8 mouse cellular contexts compared by ENCODE assay signal in the genomic region with DNA sequence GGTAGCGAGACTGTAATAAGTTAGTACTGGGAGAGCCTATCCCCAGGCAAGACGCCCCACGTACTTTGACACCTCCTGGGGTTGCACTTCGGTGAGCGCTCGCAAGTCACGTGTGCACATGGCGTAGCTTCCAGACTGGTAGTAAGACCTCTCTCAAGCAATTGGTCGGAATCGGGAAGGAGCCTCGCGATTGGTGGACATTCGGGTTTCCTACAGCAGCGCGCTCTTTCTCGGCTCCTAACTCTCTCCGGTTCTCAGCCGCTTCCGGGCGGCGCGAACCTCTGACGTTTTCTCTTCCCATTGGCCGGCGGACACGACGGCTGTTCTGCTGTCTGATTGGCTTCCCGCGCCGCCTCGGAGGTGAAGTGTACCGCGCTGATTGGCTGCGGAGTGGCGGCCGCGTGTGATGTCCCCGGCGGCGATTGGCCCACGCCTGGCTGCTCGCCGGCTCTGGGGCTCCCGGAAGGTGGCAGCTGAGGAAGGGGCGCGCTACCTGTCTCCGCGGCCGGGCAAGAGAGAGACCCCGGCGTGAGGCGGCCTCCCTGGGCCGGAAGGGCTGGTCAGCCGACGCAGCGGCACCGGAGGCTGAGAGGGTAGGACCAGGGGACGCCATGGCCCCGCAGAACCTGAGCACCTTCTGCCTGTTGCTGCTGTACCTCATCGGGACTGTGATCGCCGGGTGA. TPM values are rescaled to one million over a fixed set of nuclear protein-coding genes. Genes with fewer than 3 reads are reported as not detected.
DNase-seq lines count a peak whose midpoint lies in the region; ATAC-seq lines count a peak whose summit lies in the region.

A gene (minus strand): TSS at position 239 of the 683 bp plus-strand sequence.
A gene (plus strand): TSS at position 415 of the 683 bp plus-strand sequence.

- H3K4me1 ChIP-seq in heart, embryonic 14.5 days (ENCODE audit: control insufficient read depth in 2 of 2, insufficient read depth in 2 of 2, low read length in 2 of 2): peaks cover 6 to 12% of the 10 kb centered on the region in 2 experiments
- peaks cover 53% of the 10 kb centered on the region for H3K4me1 ChIP-seq in liver, embryonic 13.5 days (replicated peaks)
- peaks cover 10% of the 10 kb centered on the region for H3K4me1 ChIP-seq in stomach, embryonic 16.5 days (ENCODE audit: control insufficient read depth, insufficient read depth, low read length)

- peak within 1 kb of the TSS; percentile 93 for H3K4me2 ChIP-seq in heart, embryonic 14.5 days (ENCODE audit: low read length)
- peak within 1 kb of the TSS; percentile 87 for H3K4me2 ChIP-seq in liver, embryonic 13.5 days
- peak within 1 kb of the TSS; percentile 88 for H3K4me2 ChIP-seq in stomach, embryonic 16.5 days (ENCODE audit: low read depth, low read length)

- H3K9ac ChIP-seq in heart, embryonic 14.5 days (ENCODE audit: low read length): peak within 1 kb of the TSS; percentile 94
- H3K9ac ChIP-seq in liver, embryonic 13.5 days: peak within 1 kb of the TSS; percentile 96
- H3K9ac ChIP-seq in stomach, embryonic 16.5 days (ENCODE audit: low read length): peak within 1 kb of the TSS; percentile 94

- ATAC-seq in CD4-positive, CD25-positive, alpha-beta regulatory T cell, adult 4 months: peak; percentile 91
- peak; percentile 98 for ATAC-seq in heart, embryonic 14.5 days (ENCODE audit: insufficient number of reproducible peaks, insufficient read depth, low FRiP score, low read depth)
- peak; percentile 96 for ATAC-seq in liver, embryonic 13.5 days (ENCODE audit: low read depth)
- ATAC-seq in stomach, embryonic 16.5 days (ENCODE audit: insufficient read depth, low FRiP score): peak; percentile 99

- peaks cover 12% of the 10 kb centered on the region for H3K36me3 ChIP-seq in heart, embryonic 14.5 days (ENCODE audit: control insufficient read depth, insufficient read depth, low read length)
- H3K36me3 ChIP-seq in liver, embryonic 13.5 days: peaks cover 40% of the 10 kb centered on the region
- H3K36me3 ChIP-seq in stomach, embryonic 16.5 days (ENCODE audit: control insufficient read depth, insufficient read depth, low read length): no peaks in the 10 kb centered on the region

- under 1% methylated on average over 62 of the region's 62 CpGs for WGBS in heart, embryonic 14.5 days
- WGBS in liver, embryonic 13.5 days (ENCODE audit: insufficient replicate concordance): 0% methylated on average over 62 of the region's 62 CpGs
- under 1% methylated on average over 62 of the region's 62 CpGs for WGBS in stomach, embryonic 16.5 days

- H3K27ac ChIP-seq in heart, embryonic 14.5 days (replicated peaks in 1 of 2; ENCODE audit: control insufficient read depth in 1 of 2, insufficient read depth in 1 of 2, low read depth in 2 of 2, low read length in 2 of 2): peak within 1 kb of the TSS; percentile 86 to 90
- H3K27ac ChIP-seq in liver, embryonic 13.5 days: peak within 1 kb of the TSS; percentile 96
- H3K27ac ChIP-seq in stomach, embryonic 16.5 days (ENCODE audit: low read length): peak within 1 kb of the TSS; percentile 86

- H3K9me3 ChIP-seq in heart, embryonic 14.5 days (ENCODE audit: control insufficient read depth, low read length): no peaks in the 10 kb centered on the region
- H3K9me3 ChIP-seq in liver, embryonic 13.5 days (replicated peaks): no peaks in the 10 kb centered on the region
- H3K9me3 ChIP-seq in stomach, embryonic 16.5 days (replicated peaks; ENCODE audit: control insufficient read depth, low read length): no peaks in the 10 kb centered on the region

- DNase-seq in c-Kit-negative CD71-positive TER-119-positive erythroid progenitor cells, embryonic 14.5 days (ENCODE audit: low read depth, low spot score): peak; percentile 97
- DNase-seq in fibroblast of lung, adult 2 months (ENCODE audit: low read depth): peak; percentile 99
- DNase-seq in kidney, postnatal 14 days: peak; percentile 99
- DNase-seq in liver, embryonic 13.5 days: peak; percentile 98
- DNase-seq in neural tube, embryonic 10.5 days (ENCODE audit: extremely low spot score, low spot score): peak; percentile 97

- H3K4me3 ChIP-seq in heart, embryonic 14.5 days (ENCODE audit: control insufficient read depth in 1 of 2, insufficient read depth in 1 of 2, low read depth in 1 of 2, low read length in 2 of 2): peak within 1 kb of the TSS; percentile 95 to 100
- peak within 1 kb of the TSS; percentile 100 for H3K4me3 ChIP-seq in liver, embryonic 13.5 days (replicated peaks)
- peak within 1 kb of the TSS; percentile 97 for H3K4me3 ChIP-seq in stomach, embryonic 16.5 days (replicated peaks; ENCODE audit: low read length)

- no peaks in the 10 kb centered on the region for H3K27me3 ChIP-seq in heart, embryonic 14.5 days (ENCODE audit: control insufficient read depth, insufficient read depth, low read length)
- no peaks in the 10 kb centered on the region for H3K27me3 ChIP-seq in liver, embryonic 13.5 days
- H3K27me3 ChIP-seq in stomach, embryonic 16.5 days (ENCODE audit: control insufficient read depth, insufficient read depth, low read length): no peaks in the 10 kb centered on the region

RNA-seq across cellular contexts. Expression of the first gene that starts in this region (rescaled TPM):
- 10 to 100 TPM; 18.1 to 34.5 TPM for polyA plus RNA-seq in CD4-positive, CD25-positive, alpha-beta regulatory T cell, adult 4 months (2017; shearing (Covaris generic))
- 19.3 TPM in 2 replicates for polyA plus RNA-seq in heart, embryonic 14.5 days (2014; fragmentation: Nextera tagmentation; extraction: Ambion mirVana)
- polyA plus RNA-seq in liver, embryonic 13.5 days (2015; fragmentation: Nextera tagmentation; extraction: Ambion mirVana): 24.0 and 29.2 TPM in 2 replicates
- 29.8 and 38.3 TPM in 2 replicates for polyA plus RNA-seq in stomach, embryonic 16.5 days (2015; fragmentation: Nextera tagmentation; extraction: Ambion mirVana)

RNA-seq across cellular contexts. Expression of the second gene that starts in this region (rescaled TPM):
- 10 to 100 TPM; 45.0 to 54.4 TPM for polyA plus RNA-seq in CD4-positive, CD25-positive, alpha-beta regulatory T cell, adult 4 months (2017; shearing (Covaris generic))
- 86.4 and 97.4 TPM in 2 replicates for polyA plus RNA-seq in heart, embryonic 14.5 days (2014; fragmentation: Nextera tagmentation; extraction: Ambion mirVana)
- 78.9 and 90.1 TPM in 2 replicates for polyA plus RNA-seq in liver, embryonic 13.5 days (2015; fragmentation: Nextera tagmentation; extraction: Ambion mirVana)
- 99.9 and 109 TPM in 2 replicates for polyA plus RNA-seq in stomach, embryonic 16.5 days (2015; fragmentation: Nextera tagmentation; extraction: Ambion mirVana)

Comparison
In these comparisons a context has a peak if more than half of its experiments do, and no peak if none do; other contexts are left out.
1. Peak in every context shown above with its lines: DNase-seq, ATAC-seq, H3K4me3 ChIP-seq and H3K27ac ChIP-seq.